Mouse (Mus musculus): ENCODE data around the gene Vipr2. TPM values are rescaled to one million over a fixed set of nuclear protein-coding genes. Genes with fewer than 3 reads are reported as not detected.

The Vipr2 gene
- total and polyA plus RNA-seq, 3 experiments: 0.16 TPM; not detected in 2

DNA sequence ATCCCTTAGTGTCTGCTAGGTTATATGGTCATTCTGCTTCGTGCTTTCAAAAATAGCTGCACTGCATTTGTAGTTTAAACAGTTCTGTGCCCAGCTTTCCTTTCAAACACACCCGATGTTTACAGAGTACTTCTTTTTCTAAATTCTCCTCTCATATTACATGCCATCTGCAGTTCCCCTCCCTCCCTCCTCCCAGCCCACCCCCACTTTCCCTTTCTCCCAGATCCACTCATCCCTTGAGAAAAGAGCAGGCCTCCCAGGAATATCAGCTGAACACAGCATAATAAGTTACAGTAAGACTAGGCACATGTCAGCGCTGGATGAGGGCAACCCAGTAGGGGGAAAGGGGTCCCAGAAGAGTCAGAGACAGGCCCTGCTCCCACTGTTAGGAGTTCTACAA, 28.3 kb upstream of the Vipr2 start:
- H3K9me3 ChIP-seq (replicated peaks): no peaks in the 10 kb centered on the region
- no peaks in the 10 kb centered on the region for H3K27me3 ChIP-seq (ENCODE audit: insufficient read depth, low read length)
- peaks cover 21% of the 10 kb centered on the region for H3K4me1 ChIP-seq (ENCODE audit: insufficient read depth, low read depth, low read length)
- DNase-seq (ENCODE audit: low spot score): no peak
- TF ChIP-seq TAL1 (conservative IDR thresholded peaks at IDR 0.05; ENCODE audit: low read depth, low read length): no peak
- TF ChIP-seq GATA1 (IDR thresholded peaks at IDR 0.05; ENCODE audit: borderline replicate concordance, low read length): no peak
- no peak for TF ChIP-seq POLR2AphosphoS5 (IDR thresholded peaks at IDR 0.05; ENCODE audit: insufficient replicate concordance, low read depth, low read length)
- no peak for TF ChIP-seq GATA2 (IDR thresholded peaks at IDR 0.05; ENCODE audit: borderline replicate concordance, low read depth, low read length)
- TF ChIP-seq CTCF (IDR thresholded peaks at IDR 0.05; ENCODE audit: low read depth, low read length): no peak
- H3K4me3 ChIP-seq (ENCODE audit: low read depth, low read length): peak overlapping the region; percentile 14; the same call in 1 of the 2 replicates
- ATAC-seq (ENCODE audit: extremely low read depth, insufficient number of reproducible peaks, low FRiP score, poor library complexity, severe bottlenecking): no peak
- H3K36me3 ChIP-seq (replicated peaks): peaks cover 35% of the 10 kb centered on the region

DNA sequence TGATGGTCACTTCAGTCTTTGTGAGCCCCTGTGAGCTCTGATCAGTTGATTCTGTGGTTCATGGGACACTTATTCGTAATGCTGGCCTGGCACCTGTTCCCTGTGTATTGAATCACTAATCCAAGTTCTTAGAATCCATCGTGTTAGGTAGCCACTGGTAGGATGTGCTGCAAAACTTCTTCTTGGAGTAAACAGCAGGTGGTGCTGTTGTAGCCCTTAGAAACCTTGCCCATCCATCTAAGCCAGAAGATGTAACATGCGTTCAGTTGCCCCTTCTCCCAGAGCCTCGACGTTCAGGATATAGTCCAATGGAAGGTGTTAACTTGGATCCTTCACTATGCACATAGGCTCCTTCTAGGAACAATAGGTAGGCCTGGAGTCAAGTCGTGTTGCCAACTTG, 27.8 kb upstream of the Vipr2 start:
- DNase-seq (ENCODE audit: low spot score) (no peak), ATAC-seq (ENCODE audit: extremely low read depth, insufficient number of reproducible peaks, low FRiP score, poor library complexity, severe bottlenecking) (no peak)
- no peak for TF ChIP-seq GATA1 (IDR thresholded peaks at IDR 0.05; ENCODE audit: borderline replicate concordance, low read length)
- peak; percentile 56 for TF ChIP-seq CTCF (IDR thresholded peaks at IDR 0.05; ENCODE audit: low read depth, low read length)
- Histone ChIP-seq H3K27me3 (ENCODE audit: insufficient read depth, low read length) (no peaks in the 10 kb centered on the region), H3K4me1 (ENCODE audit: insufficient read depth, low read depth, low read length) (peaks cover 21% of the 10 kb centered on the region), H3K4me3 (ENCODE audit: low read depth, low read length) (no peak overlapping the region), H3K9me3 (replicated peaks) (no peaks in the 10 kb centered on the region), H3K36me3 (replicated peaks) (peaks cover 39% of the 10 kb centered on the region)

DNA sequence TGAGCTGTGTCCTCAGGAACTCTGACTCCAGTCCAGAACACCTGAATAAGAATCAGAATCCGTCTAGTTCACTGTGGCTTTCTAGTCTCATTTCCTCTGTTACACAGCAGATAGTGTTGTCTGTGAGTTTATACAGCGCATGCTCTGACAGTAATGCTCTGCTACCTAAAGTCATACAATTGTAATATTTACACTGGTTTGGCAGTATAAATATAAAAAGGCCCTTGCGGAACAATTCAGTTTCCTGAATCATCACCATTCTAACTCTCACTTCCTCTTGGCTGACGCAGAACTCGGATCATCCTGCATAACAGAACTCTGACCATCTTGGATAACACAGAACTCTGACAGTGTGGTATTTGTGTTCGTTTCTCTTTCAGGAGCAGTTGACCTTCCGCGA, 23.2 kb upstream of the Vipr2 start:
- Histone ChIP-seq H3K36me3 (replicated peaks) (peaks cover 74% of the 10 kb centered on the region), H3K9me3 (replicated peaks) (peaks cover 3% of the 10 kb centered on the region), H3K27me3 (ENCODE audit: insufficient read depth, low read length) (no peaks in the 10 kb centered on the region), H3K4me3 (ENCODE audit: low read depth, low read length) (no peak overlapping the region), H3K4me1 (ENCODE audit: insufficient read depth, low read depth, low read length) (peaks cover 6% of the 10 kb centered on the region)
- DNase-seq (ENCODE audit: low spot score): no peak
- ATAC-seq (ENCODE audit: extremely low read depth, insufficient number of reproducible peaks, low FRiP score, poor library complexity, severe bottlenecking): no peak
- TF ChIP-seq GATA2 (IDR thresholded peaks at IDR 0.05; ENCODE audit: borderline replicate concordance, low read depth, low read length) (no peak), POLR2AphosphoS5 (IDR thresholded peaks at IDR 0.05; ENCODE audit: insufficient replicate concordance, low read depth, low read length) (no peak), TAL1 (conservative IDR thresholded peaks at IDR 0.05; ENCODE audit: low read depth, low read length) (no peak), CTCF (IDR thresholded peaks at IDR 0.05; ENCODE audit: low read depth, low read length) (no peak), GATA1 (IDR thresholded peaks at IDR 0.05; ENCODE audit: borderline replicate concordance, low read length) (no peak)

DNA sequence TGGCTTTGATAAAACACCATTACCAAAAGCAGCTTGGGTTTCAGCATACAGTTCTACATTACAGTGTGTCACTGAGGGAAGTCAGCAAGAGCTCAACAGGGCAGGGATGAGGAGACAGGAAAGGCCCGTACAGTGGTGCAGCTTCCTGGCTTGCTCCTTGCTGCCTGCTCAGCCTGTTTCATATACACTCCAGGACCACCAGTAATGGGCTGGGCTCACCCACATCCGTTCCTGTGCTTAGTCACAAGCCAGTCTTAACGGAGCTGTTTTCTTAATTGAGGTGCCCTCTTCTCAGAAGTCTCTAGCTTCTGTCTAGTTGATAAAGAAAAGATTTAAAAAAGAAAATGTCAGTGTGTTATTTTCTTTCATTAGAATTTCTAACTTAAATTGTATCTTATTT, 21.4 kb upstream of the Vipr2 start:
- DNase-seq (ENCODE audit: low spot score) (no peak), ATAC-seq (ENCODE audit: extremely low read depth, insufficient number of reproducible peaks, low FRiP score, poor library complexity, severe bottlenecking) (no peak)
- Histone ChIP-seq H3K9me3 (replicated peaks) (peaks cover 14% of the 10 kb centered on the region), H3K27me3 (ENCODE audit: insufficient read depth, low read length) (no peaks in the 10 kb centered on the region), H3K4me3 (ENCODE audit: low read depth, low read length) (no peak overlapping the region), H3K4me1 (ENCODE audit: insufficient read depth, low read depth, low read length) (no peaks in the 10 kb centered on the region), H3K36me3 (replicated peaks) (peaks cover 67% of the 10 kb centered on the region)
- TF ChIP-seq GATA1 (IDR thresholded peaks at IDR 0.05; ENCODE audit: borderline replicate concordance, low read length): no peak

GRCm38 (mm10) chr12:116061561-116062193, 15.8 kb upstream of the Vipr2 start:
- Histone ChIP-seq H3K9me3 (replicated peaks) (peaks cover 38% of the 10 kb centered on the region), H3K36me3 (replicated peaks) (peaks cover 33% of the 10 kb centered on the region), H3K4me1 (ENCODE audit: insufficient read depth, low read depth, low read length) (no peaks in the 10 kb centered on the region), H3K4me3 (ENCODE audit: low read depth, low read length) (no peak overlapping the region), H3K27me3 (ENCODE audit: insufficient read depth, low read length) (no peaks in the 10 kb centered on the region)
- TF ChIP-seq POLR2AphosphoS5 (IDR thresholded peaks at IDR 0.05; ENCODE audit: insufficient replicate concordance, low read depth, low read length) (no peak), TAL1 (conservative IDR thresholded peaks at IDR 0.05; ENCODE audit: low read depth, low read length) (no peak), CTCF (IDR thresholded peaks at IDR 0.05; ENCODE audit: low read depth, low read length) (no peak), GATA1 (IDR thresholded peaks at IDR 0.05; ENCODE audit: borderline replicate concordance, low read length) (no peak), GATA2 (IDR thresholded peaks at IDR 0.05; ENCODE audit: borderline replicate concordance, low read depth, low read length) (no peak)
- ATAC-seq (ENCODE audit: extremely low read depth, insufficient number of reproducible peaks, low FRiP score, poor library complexity, severe bottlenecking) (no peak), DNase-seq (ENCODE audit: low spot score) (no peak)

- H3K36me3 ChIP-seq (replicated peaks): peaks cover 28% of the 10 kb centered on the region
Observed at GRCm38 (mm10) chr12:116062194-116062583, 15.3 kb upstream of the Vipr2 start.

GRCm38 (mm10) chr12:116063020-116063419, 14.5 kb upstream of the Vipr2 start:
- peaks cover 38% of the 10 kb centered on the region for H3K9me3 ChIP-seq (replicated peaks)
- DNase-seq (ENCODE audit: low spot score) (no peak), ATAC-seq (ENCODE audit: extremely low read depth, insufficient number of reproducible peaks, low FRiP score, poor library complexity, severe bottlenecking) (no peak)
- peaks cover 22% of the 10 kb centered on the region for H3K36me3 ChIP-seq (replicated peaks)
- H3K4me3 ChIP-seq (ENCODE audit: low read depth, low read length): no peak overlapping the region
- H3K4me1 ChIP-seq (ENCODE audit: insufficient read depth, low read depth, low read length): no peaks in the 10 kb centered on the region
- no peak for TF ChIP-seq POLR2AphosphoS5 (IDR thresholded peaks at IDR 0.05; ENCODE audit: insufficient replicate concordance, low read depth, low read length)
- TF ChIP-seq TAL1 (conservative IDR thresholded peaks at IDR 0.05; ENCODE audit: low read depth, low read length): no peak
- no peak for TF ChIP-seq CTCF (IDR thresholded peaks at IDR 0.05; ENCODE audit: low read depth, low read length)
- no peak for TF ChIP-seq GATA2 (IDR thresholded peaks at IDR 0.05; ENCODE audit: borderline replicate concordance, low read depth, low read length)
- TF ChIP-seq GATA1 (IDR thresholded peaks at IDR 0.05; ENCODE audit: borderline replicate concordance, low read length): no peak
- H3K27me3 ChIP-seq (ENCODE audit: insufficient read depth, low read length): no peaks in the 10 kb centered on the region

More at GRCm38 (mm10) chr12:116062194-116062583, 15.3 kb upstream of the Vipr2 start:
- Histone ChIP-seq H3K4me3 (ENCODE audit: low read depth, low read length) (no peak overlapping the region), H3K27me3 (ENCODE audit: insufficient read depth, low read length) (no peaks in the 10 kb centered on the region), H3K9me3 (replicated peaks) (peaks cover 38% of the 10 kb centered on the region), H3K4me1 (ENCODE audit: insufficient read depth, low read depth, low read length) (no peaks in the 10 kb centered on the region)
- TF ChIP-seq TAL1 (conservative IDR thresholded peaks at IDR 0.05; ENCODE audit: low read depth, low read length): no peak
- no peak for TF ChIP-seq POLR2AphosphoS5 (IDR thresholded peaks at IDR 0.05; ENCODE audit: insufficient replicate concordance, low read depth, low read length)
- no peak for TF ChIP-seq GATA2 (IDR thresholded peaks at IDR 0.05; ENCODE audit: borderline replicate concordance, low read depth, low read length)
- no peak for TF ChIP-seq CTCF (IDR thresholded peaks at IDR 0.05; ENCODE audit: low read depth, low read length)
- TF ChIP-seq GATA1 (IDR thresholded peaks at IDR 0.05; ENCODE audit: borderline replicate concordance, low read length): no peak
- DNase-seq (ENCODE audit: low spot score): no peak
- no peak for ATAC-seq (ENCODE audit: extremely low read depth, insufficient number of reproducible peaks, low FRiP score, poor library complexity, severe bottlenecking)

Measured in G1E (cell line).